Mouse (Mus musculus) adrenal gland, adult 18-20 months (tissue): Measurements from ENCODE around the gene Nfil3. TPM values are rescaled to one million over a fixed set of nuclear protein-coding genes. Genes with fewer than 3 reads are reported as not detected.

Source experiments
- DNase-seq, 2 experiments: peaks; one replicate each; pipeline ENCODE4 v3.0.0; 2021 to 2022; ENCODE audit warnings: low spot score in 2 of 2
- long read RNA-seq, 2 experiments: library from polyadenylated mRNA; stranded (forward); transcript quantifications; one replicate each; pipeline ENCODE4 v2.0.0; 2021
- total RNA-seq, 2 experiments: library from RNA; stranded (reverse); gene quantifications; 1 replicate in 1 of 2; 2 replicates in 1 of 2; pipeline ENCODE4 v1.2.3; 2021

Gene Nfil3
- total RNA-seq, result 10 to 100 TPM; 54.5 to 54.7 TPM
- long read RNA-seq, experiment 1, transcript Nfil3-201 (2 exons, 2,026 nt), result major isoform, 45 of 53 reads
- long read RNA-seq, experiment 1, partial matches to known transcripts, result 2 of 53 reads
- long read RNA-seq, experiment 1, other reads (novel, unspliced or antisense), result 6 of 53 reads
- long read RNA-seq, experiment 2, transcript Nfil3-201 (2 exons, 2,026 nt), result major isoform, 50 of 56 reads
- long read RNA-seq, experiment 2, partial matches to known transcripts, result 6 of 56 reads
- long read RNA-seq, experiment 2, other reads (novel, unspliced or antisense), result 0 of 56 reads

DNA sequence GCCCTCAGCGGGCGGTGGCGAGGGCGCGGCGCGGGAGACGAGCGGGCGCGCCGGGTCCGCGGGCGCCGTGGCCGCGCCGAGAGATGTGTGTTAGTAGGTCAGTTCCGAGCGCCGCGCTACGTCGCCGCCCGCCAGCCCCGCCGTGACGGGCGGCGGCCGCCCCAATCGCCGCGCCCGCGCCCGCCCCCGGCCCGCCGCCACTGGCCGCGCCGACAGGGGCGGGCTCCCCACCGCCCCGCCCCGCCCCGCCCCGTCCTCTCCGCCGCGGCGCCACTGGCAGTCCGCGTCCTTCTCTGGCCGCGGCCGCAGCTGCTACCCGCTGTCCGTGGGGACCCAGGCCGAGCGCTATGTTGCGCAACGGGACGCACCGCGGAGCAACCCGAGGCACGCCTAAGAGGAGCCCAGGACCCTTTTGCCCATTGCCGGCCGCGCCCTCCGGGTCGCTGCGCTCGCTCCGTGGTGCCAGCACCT lies at the start of gene Nfil3:
Gene Nfil3, minus strand, starts transcription at position 123 of the 471 bp plus-strand sequence.
- DNase-seq, result peak; percentile 84 to 86

DNA sequence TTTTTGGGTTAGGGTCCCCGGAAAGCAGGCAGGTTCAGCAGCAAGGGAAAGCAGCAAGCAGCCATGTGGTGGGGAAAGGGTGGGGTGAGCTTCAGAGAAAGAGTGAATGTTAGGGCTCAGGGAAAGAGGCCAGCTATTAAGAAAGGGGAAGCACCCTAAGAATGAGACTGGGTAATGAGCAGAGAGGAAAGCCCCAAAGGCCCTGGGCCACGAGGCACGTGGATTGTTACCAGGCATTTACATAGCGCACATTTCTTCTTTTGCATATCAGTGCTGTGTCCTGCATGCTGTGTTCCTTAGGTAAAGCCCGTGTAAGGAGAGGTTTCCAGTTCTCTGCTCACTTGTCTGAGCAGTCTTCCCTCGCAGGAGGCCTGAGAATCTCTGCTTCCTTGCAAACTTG lies 43.4 kb upstream of the Nfil3 start:
- no peak for DNase-seq

DNA sequence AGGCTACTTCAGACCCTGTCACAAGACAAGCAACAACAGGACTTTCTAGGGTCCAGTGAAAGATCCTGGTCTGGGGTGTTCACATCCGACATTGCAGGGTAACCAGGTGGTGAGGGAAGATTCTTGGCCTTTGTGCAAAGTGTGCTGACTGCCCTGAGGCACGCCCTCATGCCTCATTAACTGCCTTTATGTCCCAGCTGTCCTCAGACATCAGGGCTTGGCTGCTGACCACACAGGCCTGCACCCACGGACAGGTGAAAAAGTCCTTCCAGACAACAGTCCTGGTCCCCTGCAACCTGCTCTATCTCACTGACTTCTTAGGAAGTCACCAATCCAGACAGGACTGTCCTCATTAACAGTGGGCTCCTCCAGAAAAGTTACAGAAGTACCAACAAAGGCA lies 39.4 kb upstream of the Nfil3 start:
- no peak for DNase-seq

DNA sequence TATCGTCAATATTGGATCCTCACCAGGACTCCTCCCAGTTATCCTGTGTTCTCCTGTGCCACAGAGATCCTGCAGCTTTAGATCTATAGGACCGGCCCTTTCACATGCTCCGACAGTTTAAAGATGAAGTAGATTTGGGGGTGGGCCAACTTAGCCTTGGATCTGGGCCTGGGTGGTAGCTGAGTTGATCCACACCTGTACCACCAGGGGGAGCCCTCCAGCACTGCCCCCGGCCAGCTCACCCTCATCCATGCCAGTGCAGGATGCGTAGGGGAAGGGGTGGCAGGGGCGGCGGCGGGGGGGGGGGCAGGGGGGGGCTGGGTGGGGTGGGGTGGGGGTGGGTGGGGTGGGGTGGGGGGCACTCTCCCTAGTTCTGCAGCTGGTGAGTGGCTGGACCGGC lies 38.7 kb upstream of the Nfil3 start:
- no peak for DNase-seq

DNA sequence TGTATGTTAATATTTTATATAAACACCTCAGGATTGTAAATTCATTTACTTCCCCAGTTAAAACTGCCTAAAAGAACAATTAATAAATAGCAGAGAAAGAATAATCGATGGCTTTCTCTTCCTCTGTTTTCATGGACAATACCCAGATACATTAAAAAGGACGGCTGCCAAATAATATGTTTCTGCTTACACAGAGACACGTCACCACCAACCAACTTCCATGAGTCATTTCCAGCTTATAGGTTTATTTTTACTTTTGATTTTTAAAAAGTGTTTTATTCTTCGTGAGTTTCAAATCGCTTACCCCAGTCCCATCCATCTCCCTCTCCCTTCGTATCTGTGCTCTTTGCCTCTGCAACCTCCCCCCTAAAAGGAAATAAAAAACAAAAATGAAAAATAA lies 38.1 kb upstream of the Nfil3 start:
- DNase-seq, result no peak

DNA sequence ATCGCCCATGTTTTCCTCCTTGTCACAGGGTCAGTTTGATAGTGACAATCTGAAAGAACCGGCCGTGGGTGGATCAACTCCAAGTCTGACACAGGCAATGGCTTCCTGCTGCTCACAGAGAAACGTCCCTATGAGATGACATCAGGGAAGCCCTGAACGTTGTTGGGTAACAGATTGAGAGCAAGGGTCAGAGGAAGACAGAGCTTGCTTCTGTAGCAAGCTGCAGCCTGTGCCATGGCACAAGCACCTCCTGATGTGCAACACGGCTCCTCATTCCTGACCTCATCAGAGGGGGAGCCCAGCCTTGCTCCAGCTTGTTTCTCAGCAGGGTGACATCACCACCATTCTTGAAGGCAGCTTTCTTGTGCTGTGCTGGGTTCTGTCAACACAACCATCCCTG lies 37.1 kb upstream of the Nfil3 start:
- DNase-seq, result no peak

DNA sequence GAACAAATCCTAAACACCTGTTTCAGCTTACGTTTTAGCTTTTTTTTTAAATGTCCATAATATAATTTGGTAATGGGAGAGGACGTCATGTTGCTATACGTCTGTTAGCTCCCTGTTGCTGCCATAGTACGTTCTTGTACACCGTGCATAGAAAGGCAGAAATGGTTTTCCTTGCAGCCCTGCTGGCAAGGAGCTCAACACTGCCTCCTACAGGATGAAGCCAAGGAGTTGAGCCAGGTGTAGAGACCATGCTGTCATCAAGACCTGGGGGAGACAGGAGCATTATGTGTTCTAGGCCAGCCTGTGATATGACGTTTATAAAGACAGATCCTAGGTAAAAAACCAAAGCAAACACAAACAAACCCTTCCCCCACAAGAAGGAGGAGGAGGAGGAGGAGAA lies 36.2 kb upstream of the Nfil3 start:
- DNase-seq, result no peak

DNA sequence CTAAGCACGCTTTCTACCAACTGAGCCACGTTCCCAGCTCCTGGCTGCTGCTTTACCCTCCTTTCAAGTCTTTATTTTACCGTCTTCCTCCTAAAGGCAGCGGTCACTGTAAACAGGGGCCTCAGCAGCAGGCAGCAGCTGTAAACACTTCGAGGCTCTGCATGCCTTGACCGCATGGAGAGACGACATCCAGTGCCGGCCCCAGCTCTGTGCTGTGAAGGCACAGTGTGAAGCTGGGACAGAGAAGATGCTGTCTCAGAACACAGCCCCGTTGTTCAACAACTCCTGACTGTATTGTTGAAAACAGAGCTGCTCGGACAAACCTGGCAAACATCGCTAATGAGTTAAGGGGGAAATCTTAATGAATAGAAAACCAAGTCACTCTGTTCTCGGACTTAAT lies 30.6 kb upstream of the Nfil3 start:
- DNase-seq, result no peak

DNA sequence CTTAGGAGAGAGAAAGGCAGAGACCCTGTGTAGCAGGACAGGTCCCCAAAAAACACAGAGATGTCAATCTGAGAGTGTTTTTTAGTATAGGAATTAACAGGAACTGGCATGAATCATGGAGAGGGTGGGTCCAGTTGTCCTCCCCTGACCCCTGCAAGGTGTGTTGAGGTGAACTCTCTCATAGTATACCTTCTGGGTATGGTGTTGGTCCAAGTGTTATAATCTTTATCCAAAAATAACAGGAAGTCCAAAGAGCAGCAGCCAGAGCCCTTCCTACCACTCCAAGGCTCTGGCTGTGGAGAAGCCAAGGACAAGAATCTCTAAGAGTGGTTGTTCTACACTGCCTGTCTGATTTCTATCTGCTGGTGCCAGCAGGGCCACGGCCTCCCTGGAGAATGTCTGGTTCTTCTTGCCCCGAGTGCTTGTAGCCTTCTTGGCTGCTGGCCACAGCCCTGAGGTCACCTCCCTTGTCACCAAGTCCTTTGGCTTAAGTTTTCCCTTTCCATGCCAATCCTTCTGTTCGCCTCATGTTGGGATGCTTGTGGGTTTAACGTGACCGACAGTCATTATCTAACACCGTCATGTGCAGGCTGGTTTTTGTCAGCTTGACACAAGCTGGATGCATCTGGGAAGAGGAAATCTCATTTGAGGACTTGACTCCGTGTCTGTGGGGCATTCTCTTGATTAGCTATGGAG lies 27.8 kb upstream of the Nfil3 start:
- peak; percentile 31 to 50 for DNase-seq

DNA sequence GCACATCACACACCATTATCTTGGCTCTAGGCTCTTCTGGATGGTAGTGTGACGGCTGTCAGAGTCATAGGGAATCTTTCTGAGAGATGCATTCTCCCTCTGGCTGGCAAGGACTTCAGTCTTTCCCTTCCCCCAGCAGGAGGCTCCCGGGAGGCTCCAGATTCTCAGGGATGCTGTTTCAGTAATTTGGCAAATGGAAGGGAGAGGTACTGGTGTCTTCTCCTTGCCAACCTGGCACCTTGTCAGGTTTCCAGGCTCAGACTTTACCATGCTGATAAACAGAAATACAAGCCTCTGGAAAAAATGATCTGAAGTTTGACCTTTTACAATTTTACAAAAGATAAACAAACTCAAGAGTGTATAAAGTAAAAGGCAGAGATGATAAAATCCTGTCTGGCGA lies 26.9 kb upstream of the Nfil3 start:
- DNase-seq, result no peak

DNA sequence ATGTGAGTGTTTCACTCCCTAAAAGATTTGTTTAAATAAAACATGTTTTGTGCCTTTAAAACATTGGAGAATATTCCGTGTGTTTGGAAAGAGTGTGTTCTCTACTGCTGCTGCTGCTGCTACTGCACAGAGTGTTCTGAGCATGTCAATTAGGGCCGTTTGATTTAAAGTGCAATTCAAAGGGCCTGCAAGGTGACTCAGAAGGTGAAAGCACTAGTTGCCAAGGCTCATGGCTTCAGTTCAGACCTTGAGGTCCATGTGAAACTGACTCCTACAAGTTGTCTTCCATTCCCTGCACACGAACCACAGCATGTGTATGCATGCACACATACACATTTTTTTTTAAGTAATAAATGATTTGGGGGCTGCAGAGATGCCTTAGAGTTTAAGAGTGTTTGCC lies 22.4 kb upstream of the Nfil3 start:
- DNase-seq, result no peak

DNA sequence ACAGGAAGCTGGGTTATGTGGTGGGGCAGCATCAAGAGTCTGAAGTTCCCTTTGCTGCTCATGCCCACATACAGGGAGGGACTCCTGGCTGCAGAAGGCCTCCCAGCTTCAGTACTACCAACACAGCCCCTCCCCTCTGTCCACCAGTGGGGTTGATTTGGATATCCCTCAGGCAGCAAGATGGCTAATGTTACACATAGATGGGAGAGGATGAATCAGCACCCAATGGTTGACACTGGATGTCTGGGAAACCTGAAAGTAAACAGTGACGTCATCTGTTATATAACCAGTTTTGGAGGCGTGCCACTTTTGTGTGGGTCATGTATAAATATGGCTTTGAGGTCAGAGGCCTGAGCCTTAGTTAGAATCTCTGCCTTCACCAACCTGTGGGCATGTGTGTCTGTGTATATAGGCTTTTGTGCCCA lies 20.6 kb upstream of the Nfil3 start:
- DNase-seq, result peak in 1 of 2 experiments; percentile 52

DNA sequence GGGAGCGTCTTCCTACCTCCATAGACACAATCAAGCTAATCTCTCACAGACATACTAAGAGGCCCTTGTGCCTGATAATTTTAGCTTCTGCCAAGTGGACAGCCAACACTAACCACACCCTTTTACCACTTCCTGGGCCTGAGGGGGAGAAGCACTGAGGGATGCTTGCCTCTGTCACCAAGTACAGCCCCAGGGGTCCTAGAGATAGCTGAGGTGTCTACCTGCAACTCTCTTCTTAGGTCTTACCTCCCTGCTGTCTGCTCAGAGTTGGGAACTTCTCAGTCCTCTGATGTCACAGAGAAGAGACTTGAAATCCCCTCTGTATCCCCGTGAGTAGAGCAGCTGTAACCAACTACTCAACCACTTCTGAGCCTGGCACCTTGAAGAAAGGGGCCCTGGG lies 19.6 kb upstream of the Nfil3 start:
- DNase-seq, result no peak

DNA sequence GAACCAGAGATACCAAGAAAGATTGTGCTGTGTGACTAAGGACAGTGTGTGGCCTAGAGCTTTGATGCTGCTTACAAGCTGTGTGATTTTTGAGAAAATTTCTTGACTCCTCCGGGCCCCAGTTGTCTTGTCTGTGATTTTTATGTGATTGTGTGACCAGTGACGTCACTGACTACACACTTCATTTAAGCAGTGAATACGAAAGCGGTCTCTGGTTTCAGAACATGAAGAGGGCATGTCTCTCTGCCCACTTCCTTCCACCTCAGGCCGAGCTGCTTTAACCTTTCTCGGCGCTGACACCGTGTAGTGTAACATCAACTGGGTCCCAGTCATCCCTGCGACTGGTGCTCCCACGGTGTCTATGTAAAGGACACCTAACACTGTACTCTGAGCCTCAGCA lies 17.7 kb upstream of the Nfil3 start:
- no peak for DNase-seq

DNA sequence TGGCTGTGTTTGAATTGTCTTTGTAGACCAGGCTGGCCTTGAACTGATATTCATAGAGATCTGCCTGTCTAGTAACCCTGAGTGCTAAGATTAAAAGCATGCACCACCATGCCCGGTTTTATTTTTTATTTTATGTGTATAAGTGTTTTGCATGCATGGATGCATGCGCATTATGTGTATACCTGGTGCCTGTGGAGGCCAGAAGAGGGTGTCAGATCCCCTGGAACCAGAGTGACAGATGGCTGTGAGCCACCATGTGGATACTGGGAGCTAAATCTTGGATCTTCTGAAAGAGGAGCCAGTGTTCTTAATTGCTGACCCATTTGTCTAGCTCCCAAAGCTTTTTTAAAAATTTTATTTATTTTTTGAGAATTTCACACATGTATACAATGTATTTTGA lies 16.9 kb upstream of the Nfil3 start:
- no peak for DNase-seq

DNA sequence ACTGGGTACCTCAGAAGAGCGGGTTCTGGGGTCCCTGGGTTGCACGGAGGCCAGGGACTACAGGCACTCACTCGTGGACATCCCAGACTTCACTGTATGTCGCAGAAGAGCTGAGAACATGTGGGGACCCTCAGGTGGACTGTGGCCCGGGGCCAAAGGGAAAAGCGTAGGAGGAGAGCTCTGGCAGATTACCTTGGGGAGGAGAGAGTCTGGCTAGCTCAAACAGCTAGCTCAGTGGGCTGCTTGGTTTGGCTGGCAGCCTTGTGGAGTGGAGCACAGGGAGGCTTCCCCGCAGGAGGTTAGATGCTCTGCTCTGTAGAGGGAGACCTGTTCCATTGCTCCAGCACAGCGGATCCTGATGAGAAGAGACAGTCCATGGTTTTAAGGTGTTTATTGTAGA lies 15.3 kb upstream of the Nfil3 start:
- no peak for DNase-seq

DNA sequence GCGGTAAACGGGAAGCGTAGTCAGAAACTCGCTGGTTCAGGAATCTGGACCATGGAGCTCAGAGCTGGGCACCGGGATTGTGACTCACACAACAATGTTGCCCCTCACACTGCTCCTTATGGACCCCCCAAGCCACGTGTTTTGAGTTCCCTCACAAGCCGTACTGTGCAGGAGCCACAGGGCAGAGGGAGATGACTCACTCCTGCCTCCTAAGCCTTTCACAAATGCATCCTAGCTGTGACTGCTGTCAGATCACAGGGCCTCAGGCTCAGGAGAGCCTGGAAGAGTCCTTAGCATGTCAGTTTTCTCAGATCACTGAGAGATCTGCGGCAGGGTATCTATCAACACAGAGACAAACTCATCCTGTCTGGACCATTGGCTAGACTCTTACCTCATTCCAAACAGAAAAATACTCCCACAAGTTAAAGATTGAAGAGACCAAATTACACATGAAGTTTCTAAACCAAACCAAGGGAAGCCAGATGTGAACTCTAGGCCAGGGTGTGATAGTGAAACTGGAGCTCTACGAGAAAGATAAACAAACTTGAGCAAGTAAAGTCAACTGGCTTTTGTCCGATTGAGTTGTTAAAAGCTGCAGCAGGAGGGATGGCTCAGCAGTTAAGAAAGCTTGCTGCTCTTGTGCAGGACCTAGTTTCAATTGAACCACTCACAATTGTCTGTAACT lies 13.5 kb upstream of the Nfil3 start:
- no peak for DNase-seq

DNA sequence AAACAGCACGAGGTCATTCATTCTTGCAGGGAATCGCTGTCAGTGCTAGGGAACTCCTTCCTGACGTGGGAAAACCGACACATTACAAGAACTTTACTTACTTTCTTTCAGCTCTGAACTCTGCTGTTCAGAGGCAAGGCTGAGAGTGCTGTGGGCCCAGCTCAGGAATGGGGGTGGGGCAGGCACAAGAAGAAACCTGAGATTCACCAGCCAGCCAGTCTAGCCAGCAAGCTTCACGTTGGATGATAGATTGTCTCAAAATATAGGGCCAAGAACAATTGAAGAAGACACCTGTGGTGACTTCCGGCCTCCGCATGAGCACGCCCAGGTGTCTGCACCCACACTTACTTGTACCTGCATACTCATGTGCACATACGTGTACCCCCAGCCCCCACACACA lies 9.3 kb upstream of the Nfil3 start:
- DNase-seq, result no peak

DNA sequence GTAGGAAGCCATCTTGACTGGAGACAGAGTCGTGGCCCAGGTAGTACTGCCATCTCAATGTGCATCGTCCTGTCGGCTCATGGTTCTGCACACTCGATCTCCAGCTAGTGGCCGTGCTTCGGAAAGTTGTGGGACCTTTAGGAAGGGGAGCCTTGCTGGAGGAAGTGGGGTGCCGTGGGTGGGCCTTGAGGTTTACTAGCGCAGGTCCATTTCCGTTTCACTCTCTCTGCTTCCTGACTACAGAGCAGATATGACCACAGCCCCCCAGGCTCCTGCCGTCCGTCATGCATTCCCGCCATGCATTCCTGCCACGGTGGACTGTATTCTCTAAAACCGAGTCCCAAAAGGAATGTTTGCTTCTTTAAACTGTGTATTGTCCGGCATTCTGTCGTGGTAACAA lies 8.1 kb upstream of the Nfil3 start:
- DNase-seq, result no peak

DNA sequence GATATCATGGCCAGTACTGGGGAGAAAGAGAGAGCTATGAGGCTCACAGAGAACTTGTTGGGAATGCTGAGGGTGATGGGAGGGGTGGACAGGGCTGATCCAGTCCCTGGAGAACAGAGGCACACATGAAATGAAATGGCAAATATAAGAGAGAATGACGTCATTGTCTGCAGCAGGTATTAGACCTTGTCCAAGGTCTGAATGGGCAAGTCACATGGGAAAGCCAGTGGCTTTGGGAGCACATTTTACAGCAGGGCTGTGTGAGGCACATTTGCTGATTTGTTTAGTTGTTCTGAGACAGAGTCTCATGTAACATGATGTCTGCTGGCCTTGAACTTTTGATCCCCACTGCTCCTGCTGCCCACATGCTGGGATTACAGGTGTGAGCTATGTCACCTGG lies 7.0 kb upstream of the Nfil3 start:
- no peak for DNase-seq

DNA sequence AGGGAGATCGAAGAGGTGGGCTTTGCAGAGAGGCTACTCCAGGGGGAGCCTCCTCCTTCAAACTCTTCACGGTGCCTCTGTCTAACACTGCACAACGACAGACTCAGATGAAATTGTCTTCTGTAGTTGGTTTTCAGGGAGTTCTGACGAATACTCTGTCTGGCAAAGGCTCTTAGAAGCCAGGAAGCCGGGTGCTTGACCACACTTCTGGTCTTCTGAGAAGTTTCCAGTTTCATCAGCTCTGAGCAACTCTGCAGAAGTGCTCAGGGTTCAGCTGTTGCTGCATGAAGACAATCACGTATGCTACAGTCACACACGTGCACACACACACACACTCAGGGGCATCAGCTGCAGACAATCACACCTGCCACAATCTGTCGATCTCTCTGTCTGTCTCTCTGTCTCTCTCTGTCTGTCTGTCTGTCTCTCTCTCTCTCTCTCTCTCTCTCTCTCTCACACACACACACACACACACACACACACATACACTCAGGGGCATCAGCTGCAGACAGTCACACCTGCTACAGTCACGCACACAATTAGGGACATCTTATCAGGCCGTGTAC lies 5.4 kb upstream of the Nfil3 start:
- DNase-seq, result no peak
